Mouse (Mus musculus) C2C12 (cell line): ENCODE measurements around the gene Mamdc4.

Experiments used
- CEBPB ChIP-seq: IDR thresholded peaks from one replicate; pipeline ENCODE4 v1.6.1; 2011; ENCODE audit warnings: low read depth, mild to moderate bottlenecking, control low read depth, moderate library complexity
- CTCF ChIP-seq: IDR thresholded peaks from one replicate; pipeline ENCODE4 v1.5.1; 2011; ENCODE audit not compliant: control insufficient read depth, insufficient read depth, insufficient read length
- FOSL1 ChIP-seq: IDR thresholded peaks from one replicate; pipeline ENCODE4 v1.8.0; 2011; ENCODE audit warnings: mild to moderate bottlenecking, low read length; ENCODE audit not compliant: poor library complexity, insufficient read depth, severe bottlenecking
- MAX ChIP-seq: IDR thresholded peaks from one replicate; pipeline ENCODE4 v1.6.1; 2011; ENCODE audit warnings: mild to moderate bottlenecking, control low read depth
- MYOD1 ChIP-seq: IDR thresholded peaks from one replicate; pipeline ENCODE4 v1.6.1; 2011; ENCODE audit warnings: low read depth; ENCODE audit not compliant: control insufficient read depth, insufficient read length
- MYOG ChIP-seq: IDR thresholded peaks from one replicate; pipeline ENCODE4 v1.6.1; 2011; ENCODE audit not compliant: control insufficient read depth, insufficient read length; ENCODE audit errors: extremely low read depth
- USF1 ChIP-seq: IDR thresholded peaks from one replicate; pipeline ENCODE4 v1.6.1; 2011; ENCODE audit warnings: low read depth, mild to moderate bottlenecking, control low read depth, moderate library complexity

DNA sequence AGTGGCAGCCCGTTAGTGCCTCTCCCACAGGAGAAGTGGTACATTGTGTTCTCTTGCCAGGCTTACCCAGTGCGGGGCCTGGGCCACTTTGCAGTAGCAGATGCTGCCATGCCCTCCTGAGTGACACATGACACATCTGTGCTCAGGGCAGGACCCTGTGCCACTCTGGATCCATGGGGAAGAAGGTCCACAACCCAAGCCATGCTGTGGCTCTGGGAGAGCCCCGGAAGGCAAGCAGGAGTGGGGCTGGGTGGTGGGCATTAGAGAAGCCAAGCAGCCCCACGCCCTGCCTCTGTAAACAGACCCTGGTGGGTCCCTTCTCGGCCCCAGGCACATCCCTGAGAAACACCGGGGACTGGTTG lies 8.5 kb upstream of the Mamdc4 start:
- no peak for TF ChIP-seq CTCF
- no peak for TF ChIP-seq CEBPB
- no peak for TF ChIP-seq MAX
- no peak for TF ChIP-seq MYOG
- no peak for TF ChIP-seq USF1
- TF ChIP-seq MYOD1: no peak
- TF ChIP-seq FOSL1: no peak
